Mouse (Mus musculus) hindbrain, embryonic 14.5 days (tissue): ENCODE measurements around the gene Focad. TPM values are rescaled to one million over a fixed set of nuclear protein-coding genes. Genes with fewer than 3 reads are reported as not detected.

Experiments
- ATAC-seq: fragments of 200-750 bp; cut with Nextera tagmentation; 2 replicates; pipeline ENCODE4 v1.8.0; 2017; ENCODE audit warnings: moderate number of reproducible peaks, mild to moderate bottlenecking, moderate TSS enrichment, moderate library complexity; ENCODE audit not compliant: low FRiP score
- DNase-seq: peaks from one replicate; pipeline ENCODE4 v3.0.0-alpha.2; 2015; ENCODE audit warnings: low spot score
- H3K27ac ChIP-seq: fragments of 300-500 bp; sonication (generic); 2 replicates; pipeline ENCODE4 v1.5.1; 2014; ENCODE audit warnings: mild to moderate bottlenecking, moderate library complexity
- H3K27me3 ChIP-seq: fragments of 300-500 bp; sonication (generic); 2 replicates; pipeline ENCODE4 v1.6.1; 2014; ENCODE audit warnings: mild to moderate bottlenecking, low read length, mixed read lengths; ENCODE audit not compliant: control insufficient read depth, insufficient read depth
- H3K36me3 ChIP-seq: fragments of 300-500 bp; sonication (generic); replicated peaks from 2 replicates; pipeline ENCODE4 v1.6.1; 2014; ENCODE audit not compliant: control insufficient read depth, insufficient read depth
- H3K4me1 ChIP-seq: fragments of 300-500 bp; sonication (generic); replicated peaks from 2 replicates; pipeline ENCODE4 v1.6.1; 2014; ENCODE audit warnings: antibody characterized with exemption, low read length, mixed read lengths; ENCODE audit not compliant: control insufficient read depth, insufficient read depth
- H3K4me2 ChIP-seq: fragments of 300-500 bp; sonication (generic); replicated peaks from 2 replicates; pipeline ENCODE4 v1.6.1; 2014; ENCODE audit warnings: mild to moderate bottlenecking, moderate library complexity
- H3K4me3 ChIP-seq: fragments of 300-500 bp; sonication (generic); replicated peaks from 2 replicates; pipeline ENCODE4 v1.5.1; 2014; ENCODE audit warnings: mild to moderate bottlenecking, low read length
- H3K9ac ChIP-seq: fragments of 300-500 bp; sonication (generic); 2 replicates; pipeline ENCODE4 v1.6.1; 2014
- H3K9me3 ChIP-seq: fragments of 300-500 bp; sonication (generic); 2 replicates; pipeline ENCODE4 v1.6.1; 2016; ENCODE audit warnings: low read length; ENCODE audit not compliant: control insufficient read depth
- WGBS: fragments of 180-500 bp; shearing (Covaris S2); extraction: QIAGEN DNeasy Blood & Tissue Kit; methylation state at CpG from one replicate; pipeline ENCODE4 v1.1.7; 2014; 5-methylcytosine and 5-hydroxymethylcytosine counted together
- polyA plus RNA-seq: library from polyadenylated mRNA; unstranded; fragments of >200 nt; fragmentation: Nextera tagmentation; extraction: Ambion mirVana; gene quantifications from 2 replicates; pipeline ENCODE4 v1.2.1, GENCODE M21; 2014

Focad gene
- 15.2 and 18.7 TPM in 2 replicates for polyA plus RNA-seq

- Histone ChIP-seq H3K27ac (peak within 1 kb of the TSS; percentile 67), H3K9ac (peak within 1 kb of the TSS; percentile 77), H3K36me3 (no peaks in the 10 kb centered on the region), H3K27me3 (no peaks in the 10 kb centered on the region), H3K4me1 (peaks cover 7% of the 10 kb centered on the region), H3K4me3 (peak within 1 kb of the TSS; percentile 82), H3K9me3 (no peaks in the 10 kb centered on the region), H3K4me2 (peak within 1 kb of the TSS; percentile 99)
- peak; percentile 96 for DNase-seq
- peak; percentile 100 for ATAC-seq
- under 1% methylated on average over 34 of the region's 34 CpGs for WGBS
Observed at GRCm38 (mm10) chr4:88094062-88094767, at the start of gene Focad. Gene Focad (plus strand): TSS chr4:88094629.

GRCm38 (mm10) chr4:88045151-88045550 is 49.3 kb upstream of the Focad start:
- DNase-seq = no peak
- ATAC-seq = no peak

GRCm38 (mm10) chr4:88046280-88046679 is 48.1 kb upstream of the Focad start:
- Histone ChIP-seq H3K36me3 (no peaks in the 10 kb centered on the region), H3K4me1 (no peaks in the 10 kb centered on the region), H3K27me3 (no peaks in the 10 kb centered on the region), H3K9me3 (no peaks in the 10 kb centered on the region), H3K27ac (no peak overlapping the region), H3K4me3 (no peak overlapping the region), H3K4me2 (no peak overlapping the region), H3K9ac (no peak overlapping the region)
- DNase-seq (no peak), ATAC-seq (no peak)
- WGBS = 74% methylated on average over 8 of the region's 8 CpGs

More at GRCm38 (mm10) chr4:88045151-88045550, 49.3 kb upstream of the Focad start:
- Histone ChIP-seq H3K9ac (no peak overlapping the region), H3K9me3 (no peaks in the 10 kb centered on the region), H3K4me2 (no peak overlapping the region), H3K4me1 (no peaks in the 10 kb centered on the region), H3K4me3 (no peak overlapping the region), H3K27ac (no peak overlapping the region), H3K27me3 (no peaks in the 10 kb centered on the region), H3K36me3 (no peaks in the 10 kb centered on the region)
- 93% methylated on average over 4 of the region's 4 CpGs for WGBS

- no peaks in the 10 kb centered on the region for H3K9me3 ChIP-seq
- no peak overlapping the region for H3K9ac ChIP-seq
- H3K4me2 ChIP-seq = no peak overlapping the region
- no peaks in the 10 kb centered on the region for H3K27me3 ChIP-seq
- no peak for DNase-seq
- H3K4me3 ChIP-seq = no peak overlapping the region
- H3K4me1 ChIP-seq = no peaks in the 10 kb centered on the region; the same call in 1 of the 2 replicates
- WGBS = 66% methylated on average over 2 of the region's 2 CpGs
- no peak for ATAC-seq
- no peak overlapping the region for H3K27ac ChIP-seq
- H3K36me3 ChIP-seq = no peaks in the 10 kb centered on the region
Observed at GRCm38 (mm10) chr4:88075388-88075787, 19.0 kb upstream of the Focad start.

GRCm38 (mm10) chr4:88078983-88079382 is 15.4 kb upstream of the Focad start:
- ATAC-seq = no peak
- Histone ChIP-seq H3K4me3 (no peak overlapping the region), H3K27ac (no peak overlapping the region), H3K4me2 (no peak overlapping the region), H3K9me3 (no peaks in the 10 kb centered on the region), H3K9ac (no peak overlapping the region), H3K36me3 (no peaks in the 10 kb centered on the region), H3K27me3 (no peaks in the 10 kb centered on the region), H3K4me1 (no peaks in the 10 kb centered on the region; the same call in 1 of the 2 replicates)
- WGBS = 69% methylated on average over 3 of the region's 3 CpGs
- no peak for DNase-seq

- Histone ChIP-seq H3K4me2 (no peak overlapping the region), H3K36me3 (no peaks in the 10 kb centered on the region), H3K4me1 (no peaks in the 10 kb centered on the region; the same call in 1 of the 2 replicates), H3K4me3 (no peak overlapping the region), H3K9me3 (no peaks in the 10 kb centered on the region), H3K27me3 (no peaks in the 10 kb centered on the region), H3K9ac (no peak overlapping the region), H3K27ac (no peak overlapping the region)
- WGBS = 79% methylated on average over 5 of the region's 5 CpGs
- ATAC-seq = no peak
- DNase-seq = no peak
Observed at GRCm38 (mm10) chr4:88081417-88081816, 13.0 kb upstream of the Focad start.

GRCm38 (mm10) chr4:88081885-88082284 is 12.5 kb upstream of the Focad start:
- no peak for ATAC-seq
- DNase-seq = no peak
- WGBS = 91% methylated on average over 3 of the region's 3 CpGs

GRCm38 (mm10) chr4:88082381-88082780 is 12.0 kb upstream of the Focad start:
- 86% methylated on average over 4 of the region's 4 CpGs for WGBS
- H3K9me3 ChIP-seq = no peaks in the 10 kb centered on the region
- H3K4me3 ChIP-seq = no peak overlapping the region
- ATAC-seq (no peak), DNase-seq (no peak)
- H3K9ac ChIP-seq = no peak overlapping the region
- no peak overlapping the region for H3K4me2 ChIP-seq
- no peaks in the 10 kb centered on the region for H3K27me3 ChIP-seq
- H3K27ac ChIP-seq = no peak overlapping the region
- H3K4me1 ChIP-seq = no peaks in the 10 kb centered on the region
- no peaks in the 10 kb centered on the region for H3K36me3 ChIP-seq

More at GRCm38 (mm10) chr4:88081885-88082284, 12.5 kb upstream of the Focad start:
- H3K36me3 ChIP-seq = no peaks in the 10 kb centered on the region
- H3K4me1 ChIP-seq = no peaks in the 10 kb centered on the region; the same call in 1 of the 2 replicates
- H3K27me3 ChIP-seq = no peaks in the 10 kb centered on the region
- no peak overlapping the region for H3K4me2 ChIP-seq
- no peak overlapping the region for H3K9ac ChIP-seq
- H3K4me3 ChIP-seq = no peak overlapping the region
- H3K27ac ChIP-seq = no peak overlapping the region
- no peaks in the 10 kb centered on the region for H3K9me3 ChIP-seq

GRCm38 (mm10) chr4:88083781-88084180 is 10.6 kb upstream of the Focad start:
- ATAC-seq = no peak
- whole genome bisulfite sequencing = 78% methylated on average over 3 of the region's 3 CpGs
- Histone ChIP-seq H3K36me3 (no peaks in the 10 kb centered on the region), H3K4me3 (no peak overlapping the region), H3K4me2 (no peak overlapping the region), H3K4me1 (no peaks in the 10 kb centered on the region), H3K9ac (no peak overlapping the region), H3K9me3 (no peaks in the 10 kb centered on the region), H3K27ac (no peak overlapping the region), H3K27me3 (no peaks in the 10 kb centered on the region)
- DNase-seq = no peak
